ENCODE assay signal across 7 mouse cellular contexts in the genomic region with DNA sequence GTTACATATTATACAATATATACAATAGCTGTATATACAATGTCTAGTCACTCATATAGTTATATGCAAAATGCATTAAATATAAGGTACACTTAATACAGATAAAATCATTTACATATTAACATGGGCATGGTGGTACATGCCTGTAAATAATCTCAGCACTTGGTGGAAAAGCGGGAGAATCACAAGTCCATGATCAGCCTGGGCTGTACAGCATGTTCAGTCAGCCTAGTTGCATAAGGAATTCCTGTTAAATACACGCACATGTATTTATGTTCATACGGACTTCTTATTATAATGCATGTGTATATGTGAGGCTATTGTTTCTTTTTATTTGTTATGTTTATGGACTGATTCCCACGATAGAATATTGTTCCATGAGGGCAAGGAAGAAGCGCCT. TPM values are rescaled to one million over a fixed set of nuclear protein-coding genes. Genes with fewer than 3 reads are reported as not detected.
DNase-seq lines count a peak whose midpoint lies in the region; ATAC-seq and TF ChIP-seq lines count a peak whose summit lies in the region.

No protein-coding gene starts in this region.

- no peak overlapping the region for H3K27ac ChIP-seq in lung, postnatal 0 days (ENCODE audit: low read length)
- H3K27ac ChIP-seq in forebrain, embryonic 12.5 days = no peak overlapping the region
- no peak overlapping the region for H3K27ac ChIP-seq in limb, embryonic 14.5 days (replicated peaks; ENCODE audit: low read depth, low read length)
- no peak overlapping the region for H3K27ac ChIP-seq in stomach, embryonic 16.5 days (ENCODE audit: low read length)

- H3K4me2 ChIP-seq in lung, postnatal 0 days (replicated peaks; ENCODE audit: low read depth, low read length) = peak overlapping the region; percentile 66
- H3K4me2 ChIP-seq in forebrain, embryonic 12.5 days = peak overlapping the region; percentile 66
- H3K4me2 ChIP-seq in limb, embryonic 14.5 days (replicated peaks; ENCODE audit: low read depth, low read length, severe bottlenecking) = peak overlapping the region; percentile 64
- peak overlapping the region; percentile 71 for H3K4me2 ChIP-seq in stomach, embryonic 16.5 days (ENCODE audit: low read depth, low read length)

- no peaks in the 10 kb centered on the region for H3K9me3 ChIP-seq in lung, postnatal 0 days (ENCODE audit: low read length)
- H3K9me3 ChIP-seq in forebrain, embryonic 12.5 days = no peaks in the 10 kb centered on the region
- no peaks in the 10 kb centered on the region for H3K9me3 ChIP-seq in limb, embryonic 14.5 days (ENCODE audit: control insufficient read depth, low read length)
- no peaks in the 10 kb centered on the region for H3K9me3 ChIP-seq in stomach, embryonic 16.5 days (replicated peaks; ENCODE audit: control insufficient read depth, low read length)

- no peak for TF ChIP-seq POLR2A in limb, embryonic 14.5 days (IDR thresholded peaks at IDR 0.05; ENCODE audit: borderline replicate concordance, extremely low read depth, insufficient read depth, insufficient read length)

- H3K9ac ChIP-seq in lung, postnatal 0 days (replicated peaks; ENCODE audit: low read depth) = no peak overlapping the region
- H3K9ac ChIP-seq in forebrain, embryonic 12.5 days = no peak overlapping the region
- no peak overlapping the region for H3K9ac ChIP-seq in limb, embryonic 14.5 days (ENCODE audit: low read depth, low read length, severe bottlenecking)
- no peak overlapping the region for H3K9ac ChIP-seq in stomach, embryonic 16.5 days (ENCODE audit: low read length)

- no peak for TF ChIP-seq CTCF in lung, postnatal 0 days (IDR thresholded peaks at IDR 0.05)

- no peak for ATAC-seq in lung, postnatal 0 days
- no peak for ATAC-seq in forebrain, embryonic 12.5 days (ENCODE audit: low FRiP score)
- no peak for ATAC-seq in limb, embryonic 14.5 days (ENCODE audit: low FRiP score, low read depth)
- ATAC-seq in stomach, embryonic 16.5 days (ENCODE audit: insufficient read depth, low FRiP score) = no peak

- H3K4me1 ChIP-seq in lung, postnatal 0 days (ENCODE audit: insufficient read depth, low read depth, low read length) = no peaks in the 10 kb centered on the region
- H3K4me1 ChIP-seq in forebrain, embryonic 12.5 days = peaks cover 3% of the 10 kb centered on the region; the same call in 1 of the 2 replicates
- no peaks in the 10 kb centered on the region for H3K4me1 ChIP-seq in limb, embryonic 14.5 days (ENCODE audit: control insufficient read depth, insufficient read depth, low read length)
- H3K4me1 ChIP-seq in stomach, embryonic 16.5 days (ENCODE audit: control insufficient read depth, insufficient read depth, low read length) = no peaks in the 10 kb centered on the region

- no peak for DNase-seq in lung, postnatal 0 days (ENCODE audit: low spot score)
- no peak for DNase-seq in lung, postnatal 4 days
- no peak for DNase-seq in limb, embryonic 14.5 days (ENCODE audit: low spot score)
- no peak for DNase-seq in gastrocnemius, adult 18-20 months (ENCODE audit: low spot score)
- DNase-seq in right cerebral cortex, postnatal 10 days (ENCODE audit: low spot score in 2 of 2) = no peak

- H3K36me3 ChIP-seq in lung, postnatal 0 days (ENCODE audit: insufficient read depth, low read length) = no peaks in the 10 kb centered on the region
- no peaks in the 10 kb centered on the region for H3K36me3 ChIP-seq in forebrain, embryonic 12.5 days (replicated peaks)
- no peaks in the 10 kb centered on the region for H3K36me3 ChIP-seq in limb, embryonic 14.5 days (ENCODE audit: control insufficient read depth, insufficient read depth, low read length)
- no peaks in the 10 kb centered on the region for H3K36me3 ChIP-seq in stomach, embryonic 16.5 days (ENCODE audit: control insufficient read depth, insufficient read depth, low read length)

- no peak overlapping the region for H3K4me3 ChIP-seq in lung, postnatal 0 days (ENCODE audit: low read depth, low read length)
- H3K4me3 ChIP-seq in forebrain, embryonic 12.5 days (replicated peaks) = no peak overlapping the region
- peak overlapping the region; percentile 48 for H3K4me3 ChIP-seq in limb, embryonic 14.5 days (replicated peaks; ENCODE audit: low read length)
- peak overlapping the region; percentile 57 for H3K4me3 ChIP-seq in stomach, embryonic 16.5 days (replicated peaks; ENCODE audit: low read length)

- 21% methylated on average over 5 of the region's 5 CpGs for WGBS in lung, postnatal 0 days
- WGBS in forebrain, embryonic 12.5 days = 37% methylated on average over 5 of the region's 5 CpGs
- 29% methylated on average over 5 of the region's 5 CpGs for WGBS in limb, embryonic 14.5 days
- WGBS in stomach, embryonic 16.5 days = 31% methylated on average over 5 of the region's 5 CpGs

- no peak for TF ChIP-seq EP300 in lung, postnatal 0 days (IDR thresholded peaks at IDR 0.05)

- no peaks in the 10 kb centered on the region for H3K27me3 ChIP-seq in lung, postnatal 0 days (replicated peaks; ENCODE audit: insufficient read depth, low read length)
- no peaks in the 10 kb centered on the region for H3K27me3 ChIP-seq in forebrain, embryonic 12.5 days
- no peaks in the 10 kb centered on the region for H3K27me3 ChIP-seq in limb, embryonic 14.5 days (ENCODE audit: control insufficient read depth, insufficient read depth, low read length)
- no peaks in the 10 kb centered on the region for H3K27me3 ChIP-seq in stomach, embryonic 16.5 days (ENCODE audit: control insufficient read depth, insufficient read depth, low read length)

RNA-seq across cellular contexts. Expression of a gene that starts 0.5 kb away (rescaled TPM):
- polyA plus RNA-seq in lung, postnatal 0 days (2015; fragmentation: Nextera tagmentation; extraction: Ambion mirVana) = 78.4 and 83.5 TPM in 2 replicates
- 336 and 380 TPM in 2 replicates for polyA plus RNA-seq in forebrain, embryonic 12.5 days (2016; fragmentation: Nextera tagmentation; extraction: Ambion mirVana)
- 246 and 331 TPM in 2 replicates for polyA plus RNA-seq in limb, embryonic 14.5 days (2012; rRNA removed)
- polyA plus RNA-seq in limb, embryonic 14.5 days (2014; fragmentation: Nextera tagmentation; extraction: Ambion mirVana) = 181 and 183 TPM in 2 replicates
- 201 and 206 TPM in 2 replicates for polyA plus RNA-seq in stomach, embryonic 16.5 days (2015; fragmentation: Nextera tagmentation; extraction: Ambion mirVana)
- 100 to 1,000 TPM; 138 to 146 TPM for total RNA-seq in gastrocnemius, adult 18-20 months (2021)

RNA-seq across cellular contexts. Expression of a gene that starts 30.2 kb away (rescaled TPM):
- polyA plus RNA-seq in lung, postnatal 0 days (2015; fragmentation: Nextera tagmentation; extraction: Ambion mirVana) = 58.1 and 60.3 TPM in 2 replicates
- polyA plus RNA-seq in forebrain, embryonic 12.5 days (2016; fragmentation: Nextera tagmentation; extraction: Ambion mirVana) = 136 and 142 TPM in 2 replicates
- 256 and 298 TPM in 2 replicates for polyA plus RNA-seq in limb, embryonic 14.5 days (2012; rRNA removed)
- 102 and 109 TPM in 2 replicates for polyA plus RNA-seq in limb, embryonic 14.5 days (2014; fragmentation: Nextera tagmentation; extraction: Ambion mirVana)
- polyA plus RNA-seq in stomach, embryonic 16.5 days (2015; fragmentation: Nextera tagmentation; extraction: Ambion mirVana) = 73.6 and 77.1 TPM in 2 replicates
- total RNA-seq in gastrocnemius, adult 18-20 months (2021) = 100 to 1,000 TPM; 103 to 117 TPM

RNA-seq across cellular contexts. Expression of a gene that starts 40.2 kb away (rescaled TPM):
- polyA plus RNA-seq in lung, postnatal 0 days (2015; fragmentation: Nextera tagmentation; extraction: Ambion mirVana) = 266 and 277 TPM in 2 replicates
- polyA plus RNA-seq in forebrain, embryonic 12.5 days (2016; fragmentation: Nextera tagmentation; extraction: Ambion mirVana) = 195 and 203 TPM in 2 replicates
- polyA plus RNA-seq in limb, embryonic 14.5 days (2012; rRNA removed) = 133 and 173 TPM in 2 replicates
- 249 and 262 TPM in 2 replicates for polyA plus RNA-seq in limb, embryonic 14.5 days (2014; fragmentation: Nextera tagmentation; extraction: Ambion mirVana)
- 222 and 251 TPM in 2 replicates for polyA plus RNA-seq in stomach, embryonic 16.5 days (2015; fragmentation: Nextera tagmentation; extraction: Ambion mirVana)
- total RNA-seq in gastrocnemius, adult 18-20 months (2021) = 100 to 1,000 TPM; 421 to 423 TPM

RNA-seq across cellular contexts. Expression of a gene that starts 40.3 kb away (rescaled TPM):
- polyA plus RNA-seq in lung, postnatal 0 days (2015; fragmentation: Nextera tagmentation; extraction: Ambion mirVana) = 27.2 and 27.3 TPM in 2 replicates
- polyA plus RNA-seq in forebrain, embryonic 12.5 days (2016; fragmentation: Nextera tagmentation; extraction: Ambion mirVana) = 84.9 and 89.2 TPM in 2 replicates
- polyA plus RNA-seq in limb, embryonic 14.5 days (2012; rRNA removed) = 73.6 and 86.5 TPM in 2 replicates
- 51.7 and 56.8 TPM in 2 replicates for polyA plus RNA-seq in limb, embryonic 14.5 days (2014; fragmentation: Nextera tagmentation; extraction: Ambion mirVana)
- 52.7 and 53.6 TPM in 2 replicates for polyA plus RNA-seq in stomach, embryonic 16.5 days (2015; fragmentation: Nextera tagmentation; extraction: Ambion mirVana)
- 10 to 100 TPM in 1 of 2 experiments, 1 to 10 TPM in 1; 10.0 to 11.2 TPM for total RNA-seq in gastrocnemius, adult 18-20 months (2021)

RNA-seq across cellular contexts. Expression of a gene that starts 46.1 kb away (rescaled TPM):
- 6.5 and 6.6 TPM in 2 replicates for polyA plus RNA-seq in lung, postnatal 0 days (2015; fragmentation: Nextera tagmentation; extraction: Ambion mirVana)
- polyA plus RNA-seq in forebrain, embryonic 12.5 days (2016; fragmentation: Nextera tagmentation; extraction: Ambion mirVana) = 72.8 and 77.7 TPM in 2 replicates
- 78.3 and 87.0 TPM in 2 replicates for polyA plus RNA-seq in limb, embryonic 14.5 days (2012; rRNA removed)
- polyA plus RNA-seq in limb, embryonic 14.5 days (2014; fragmentation: Nextera tagmentation; extraction: Ambion mirVana) = 43.5 and 49.7 TPM in 2 replicates
- 30.8 and 33.6 TPM in 2 replicates for polyA plus RNA-seq in stomach, embryonic 16.5 days (2015; fragmentation: Nextera tagmentation; extraction: Ambion mirVana)
- total RNA-seq in gastrocnemius, adult 18-20 months (2021) = 1 to 10 TPM; 1.5 to 2.3 TPM

Comparison
In these comparisons a context has a peak if more than half of its experiments do, and no peak if none do; other contexts are left out.
1. H3K4me3 ChIP-seq: peak in limb, embryonic 14.5 days (single experiment) and stomach, embryonic 16.5 days (single experiment); none in lung, postnatal 0 days (single experiment) and forebrain, embryonic 12.5 days (single experiment).
2. Peak in every context shown above with its lines, with median percentiles within 50 percentile points of each other: H3K4me2 ChIP-seq.